Mouse (Mus musculus) intestine, embryonic 16.5 days (tissue): Measurements from ENCODE around the gene Igsf9b. TPM values are rescaled to one million over a fixed set of nuclear protein-coding genes. Genes with fewer than 3 reads are reported as not detected.
A peak's percentile ranks its signal among the peaks of the same experiment; 100 is the strongest.

Experiments used
- ATAC-seq: fragments of 200-750 bp; cut with Nextera tagmentation; 2 replicates; pipeline ENCODE4 v1.8.0; 2017; ENCODE audit warnings: moderate TSS enrichment, moderate library complexity
- H3K27ac ChIP-seq: fragments of 300-500 bp; sonication (generic); 2 replicates; pipeline ENCODE4 v1.5.1; 2014; ENCODE audit warnings: mild to moderate bottlenecking, low read length
- H3K27me3 ChIP-seq: fragments of 300-500 bp; sonication (generic); replicated peaks from 2 replicates; pipeline ENCODE4 v1.6.1; 2014; ENCODE audit warnings: low read length, control low read depth, mixed read lengths; ENCODE audit not compliant: control insufficient read depth, insufficient read depth
- H3K36me3 ChIP-seq: fragments of 300-500 bp; sonication (generic); 2 replicates; pipeline ENCODE4 v1.6.1; 2014; ENCODE audit warnings: low read length, control low read depth; ENCODE audit not compliant: control insufficient read depth, insufficient read depth
- H3K4me1 ChIP-seq: fragments of 300-500 bp; sonication (generic); 2 replicates; pipeline ENCODE4 v1.6.1; 2014; ENCODE audit warnings: low read length, control low read depth, mixed read lengths; ENCODE audit not compliant: control insufficient read depth, insufficient read depth
- H3K4me2 ChIP-seq: fragments of 300-500 bp; sonication (generic); 2 replicates; pipeline ENCODE4 v1.6.1; 2014; ENCODE audit warnings: low read depth, low read length, control low read depth
- H3K4me3 ChIP-seq: fragments of 300-500 bp; sonication (generic); 2 replicates; pipeline ENCODE4 v1.5.1; 2014; ENCODE audit warnings: mild to moderate bottlenecking, low read length
- H3K9ac ChIP-seq: fragments of 300-500 bp; sonication (generic); 2 replicates; pipeline ENCODE4 v1.6.1; 2014; ENCODE audit warnings: low read depth, low read length
- H3K9me3 ChIP-seq: fragments of 300-500 bp; sonication (generic); 2 replicates; pipeline ENCODE4 v1.6.1; 2016; ENCODE audit warnings: low read length, control low read depth; ENCODE audit not compliant: control insufficient read depth
- WGBS: fragments of 180-500 bp; shearing (Covaris S2); extraction: QIAGEN DNeasy Blood & Tissue Kit; methylation state at CpG from one replicate; pipeline ENCODE4 v1.1.7; 2014; 5-methylcytosine and 5-hydroxymethylcytosine counted together
- polyA plus RNA-seq: library from polyadenylated mRNA; unstranded; fragments of >200 nt; fragmentation: Nextera tagmentation; extraction: Ambion mirVana; gene quantifications from 2 replicates; pipeline ENCODE4 v1.2.1, GENCODE M21; 2015

Gene Igsf9b
- polyA plus RNA-seq, 1 experiment from 2014 or later = 4.2 TPM

DNA sequence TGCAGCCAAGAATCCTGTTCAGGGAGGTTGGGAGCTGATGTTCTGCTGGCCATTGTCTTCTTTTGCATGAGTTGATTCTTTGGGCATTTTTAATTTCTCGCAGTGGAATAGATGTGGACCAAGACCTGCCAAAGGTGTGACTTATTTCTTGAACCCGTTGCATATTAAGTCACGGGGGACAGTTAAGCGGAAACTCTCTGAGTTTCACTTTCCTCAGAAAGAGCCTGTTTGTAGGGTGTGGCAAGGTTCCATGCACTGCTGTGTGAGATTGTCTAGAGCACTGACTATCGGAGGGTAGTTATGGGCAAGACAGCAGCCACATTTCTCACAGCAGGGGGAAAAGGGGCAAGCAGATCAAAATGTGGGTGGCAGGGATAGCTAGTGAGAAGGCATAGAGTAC is 14.4 kb downstream of the Igsf9b start:
- Histone ChIP-seq H3K4me3 (no peak overlapping the region), H3K4me1 (no peaks in the 10 kb centered on the region), H3K4me2 (no peak overlapping the region), H3K27me3 (no peaks in the 10 kb centered on the region), H3K9me3 (no peaks in the 10 kb centered on the region), H3K9ac (no peak overlapping the region), H3K36me3 (no peaks in the 10 kb centered on the region), H3K27ac (no peak overlapping the region)
- no peak for ATAC-seq
- 86% methylated on average over 5 of the region's 5 CpGs for WGBS

- no peaks in the 10 kb centered on the region for H3K27me3 ChIP-seq
- no peak overlapping the region for H3K4me2 ChIP-seq
- H3K9ac ChIP-seq = no peak overlapping the region
- no peaks in the 10 kb centered on the region for H3K4me1 ChIP-seq
- no peak overlapping the region for H3K4me3 ChIP-seq
- ATAC-seq = no peak
- no peaks in the 10 kb centered on the region for H3K9me3 ChIP-seq
- 83% methylated on average over 8 of the region's 8 CpGs for WGBS
- no peaks in the 10 kb centered on the region for H3K36me3 ChIP-seq
- H3K27ac ChIP-seq = no peak overlapping the region
Measured at GRCm38 (mm10) chr9:27321267-27321666, 22.3 kb downstream of the Igsf9b start.

DNA sequence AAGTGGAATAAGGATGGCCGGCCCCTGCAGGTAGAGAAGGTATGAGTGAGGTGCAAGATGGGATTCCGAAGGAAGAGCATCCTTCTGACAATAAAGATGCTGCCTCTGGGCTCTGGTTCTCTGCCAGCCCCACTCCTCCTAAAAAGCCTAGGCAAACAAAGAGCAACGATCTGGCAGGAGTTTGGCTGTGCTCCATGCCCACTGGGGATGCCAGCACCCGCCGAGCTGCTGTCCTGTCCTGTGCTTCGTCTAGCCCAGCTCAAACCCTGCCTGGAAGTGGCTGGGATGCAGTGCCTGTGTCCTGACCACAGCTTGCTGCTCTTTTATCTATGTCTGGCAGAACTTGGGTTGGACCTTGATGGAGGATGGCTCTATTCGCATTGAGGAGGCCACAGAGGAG is 23.3 kb downstream of the Igsf9b start:
- Histone ChIP-seq H3K4me3 (no peak overlapping the region), H3K4me1 (no peaks in the 10 kb centered on the region), H3K9me3 (no peaks in the 10 kb centered on the region), H3K27ac (no peak overlapping the region), H3K9ac (no peak overlapping the region), H3K4me2 (no peak overlapping the region), H3K36me3 (no peaks in the 10 kb centered on the region), H3K27me3 (no peaks in the 10 kb centered on the region)
- 79% methylated on average over 7 of the region's 7 CpGs for WGBS
- ATAC-seq = no peak

- Histone ChIP-seq H3K9ac (no peak overlapping the region), H3K4me2 (no peak overlapping the region), H3K9me3 (no peaks in the 10 kb centered on the region), H3K27ac (no peak overlapping the region), H3K4me3 (no peak overlapping the region), H3K27me3 (no peaks in the 10 kb centered on the region), H3K36me3 (no peaks in the 10 kb centered on the region), H3K4me1 (no peaks in the 10 kb centered on the region)
- no peak for ATAC-seq
- 85% methylated on average over 3 of the region's 3 CpGs for WGBS
Measured at GRCm38 (mm10) chr9:27323412-27323811, 24.4 kb downstream of the Igsf9b start.

DNA sequence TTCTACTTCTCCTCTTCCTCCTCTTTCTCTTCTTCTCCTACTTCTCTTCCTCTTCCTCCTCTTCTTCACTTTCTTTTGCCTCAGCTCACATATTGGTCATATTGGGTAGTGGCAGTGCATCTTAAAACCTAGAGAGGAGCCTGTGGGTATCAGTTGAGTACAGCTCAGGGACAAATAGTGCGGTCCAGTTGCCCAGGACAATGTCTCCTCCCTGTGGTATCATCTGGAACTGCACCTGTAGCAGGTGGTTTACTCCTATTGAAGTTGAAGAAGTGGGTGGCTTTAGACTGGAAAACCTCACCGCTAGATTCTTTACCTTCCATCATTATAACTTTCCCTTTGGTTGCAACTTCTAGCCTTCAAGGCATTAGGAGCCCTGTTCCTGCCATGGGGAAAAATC is 26.9 kb downstream of the Igsf9b start:
- no peaks in the 10 kb centered on the region for H3K27me3 ChIP-seq
- no peak overlapping the region for H3K27ac ChIP-seq
- no peaks in the 10 kb centered on the region for H3K9me3 ChIP-seq
- no peaks in the 10 kb centered on the region for H3K4me1 ChIP-seq
- H3K4me2 ChIP-seq = no peak overlapping the region
- 45% methylated on average over 2 of the region's 2 CpGs for WGBS
- ATAC-seq = no peak; the same call in 1 of the 2 replicates
- no peaks in the 10 kb centered on the region for H3K36me3 ChIP-seq
- H3K4me3 ChIP-seq = no peak overlapping the region
- no peak overlapping the region for H3K9ac ChIP-seq

DNA sequence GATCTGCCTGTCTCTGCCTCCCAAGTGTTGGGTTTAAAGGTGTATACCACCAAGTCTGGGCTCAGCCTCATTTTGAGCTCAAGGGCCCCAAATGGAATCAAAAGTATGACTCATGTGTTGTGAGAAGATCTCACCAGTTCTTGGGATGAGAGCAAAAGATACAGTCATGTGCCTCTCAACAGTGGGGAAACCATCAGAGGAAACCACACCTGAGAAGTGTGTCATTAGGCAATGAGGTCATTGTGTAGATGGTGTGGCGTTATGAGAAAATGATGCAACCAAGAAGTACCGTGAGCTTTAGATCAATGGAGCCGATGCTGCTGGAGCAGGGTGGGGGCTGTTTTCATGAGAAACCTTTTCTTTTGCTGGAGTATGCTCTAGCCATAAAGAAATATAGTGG is 28.6 kb downstream of the Igsf9b start:
- no peaks in the 10 kb centered on the region for H3K4me1 ChIP-seq
- WGBS = 87% methylated on average over 3 of the region's 3 CpGs
- ATAC-seq = no peak

GRCm38 (mm10) chr9:27330374-27330773 is 31.4 kb downstream of the Igsf9b start:
- no peak overlapping the region for H3K4me2 ChIP-seq
- H3K9me3 ChIP-seq = no peaks in the 10 kb centered on the region
- no peaks in the 10 kb centered on the region for H3K36me3 ChIP-seq
- H3K27ac ChIP-seq = no peak overlapping the region
- no peaks in the 10 kb centered on the region for H3K27me3 ChIP-seq
- no peak overlapping the region for H3K4me3 ChIP-seq
- WGBS = 80% methylated on average over 4 of the region's 4 CpGs
- no peaks in the 10 kb centered on the region for H3K4me1 ChIP-seq
- no peak overlapping the region for H3K9ac ChIP-seq
- no peak for ATAC-seq

More for the DNA sequence above, 28.6 kb downstream of the Igsf9b start:
- Histone ChIP-seq H3K27me3 (no peaks in the 10 kb centered on the region), H3K27ac (no peak overlapping the region), H3K9ac (no peak overlapping the region), H3K9me3 (no peaks in the 10 kb centered on the region), H3K36me3 (no peaks in the 10 kb centered on the region), H3K4me3 (no peak overlapping the region), H3K4me2 (no peak overlapping the region)

GRCm38 (mm10) chr9:27331538-27331937 is 32.5 kb downstream of the Igsf9b start:
- 96% methylated on average over 7 of the region's 7 CpGs for WGBS
- no peak for ATAC-seq
- no peak overlapping the region for H3K27ac ChIP-seq
- no peak overlapping the region for H3K4me3 ChIP-seq
- H3K27me3 ChIP-seq = no peaks in the 10 kb centered on the region
- H3K4me1 ChIP-seq = no peaks in the 10 kb centered on the region
- no peak overlapping the region for H3K9ac ChIP-seq
- no peaks in the 10 kb centered on the region for H3K9me3 ChIP-seq
- H3K36me3 ChIP-seq = no peaks in the 10 kb centered on the region
- no peak overlapping the region for H3K4me2 ChIP-seq

GRCm38 (mm10) chr9:27334895-27335294 is 35.9 kb downstream of the Igsf9b start:
- 82% methylated on average over 9 of the region's 9 CpGs for WGBS
- Histone ChIP-seq H3K27me3 (no peaks in the 10 kb centered on the region), H3K4me1 (no peaks in the 10 kb centered on the region), H3K36me3 (no peaks in the 10 kb centered on the region), H3K9me3 (no peaks in the 10 kb centered on the region), H3K4me3 (no peak overlapping the region), H3K9ac (no peak overlapping the region), H3K27ac (no peak overlapping the region), H3K4me2 (no peak overlapping the region)
- no peak for ATAC-seq

GRCm38 (mm10) chr9:27336962-27337636 is 38.1 kb downstream of the Igsf9b start:
- Histone ChIP-seq H3K4me1 (no peaks in the 10 kb centered on the region), H3K4me3 (no peak overlapping the region), H3K9ac (no peak overlapping the region), H3K9me3 (no peaks in the 10 kb centered on the region), H3K27ac (no peak overlapping the region), H3K27me3 (no peaks in the 10 kb centered on the region), H3K36me3 (no peaks in the 10 kb centered on the region), H3K4me2 (no peak overlapping the region)
- WGBS = 76% methylated on average over 4 of the region's 4 CpGs
- ATAC-seq = peak; percentile 56; the same call in 1 of the 2 replicates
